ENCODE assay signal across 8 mouse cellular contexts in genomic region chr14:31933441-31933840, GRCm38 (mm10).
A peak's percentile ranks its signal among the peaks of the same experiment; 100 is the strongest.
DNase-seq lines count a peak whose midpoint lies in the region; ATAC-seq and TF ChIP-seq lines count a peak whose summit lies in the region.

No protein-coding gene starts in this region.

- DNase-seq in kidney, postnatal 0 days (ENCODE audit: low spot score) = peak; percentile 37
- DNase-seq in kidney, postnatal 14 days = no peak
- peak; percentile 42 for DNase-seq in limb, embryonic 10.5 days (ENCODE audit: low spot score)
- DNase-seq in adrenal gland, adult 8-10 months = no peak
- DNase-seq in spleen, adult 18-20 months = no peak
- DNase-seq in gastrocnemius, adult 8-10 months (ENCODE audit: low spot score in 2 of 2) = no peak

- H3K9me3 ChIP-seq in kidney, postnatal 0 days (replicated peaks; ENCODE audit: low read length) = no peaks in the 10 kb centered on the region
- no peaks in the 10 kb centered on the region for H3K9me3 ChIP-seq in embryonic facial prominence, embryonic 15.5 days (replicated peaks)
- H3K9me3 ChIP-seq in limb, embryonic 10.5 days (replicated peaks) = no peaks in the 10 kb centered on the region
- no peaks in the 10 kb centered on the region for H3K9me3 ChIP-seq in neural tube, embryonic 15.5 days (replicated peaks)

- peak overlapping the region; percentile 63 for H3K4me2 ChIP-seq in kidney, postnatal 0 days (ENCODE audit: low read length)
- H3K4me2 ChIP-seq in embryonic facial prominence, embryonic 15.5 days (replicated peaks) = peak overlapping the region; percentile 54
- peak overlapping the region; percentile 74 for H3K4me2 ChIP-seq in neural tube, embryonic 15.5 days

- H3K9ac ChIP-seq in kidney, postnatal 0 days (ENCODE audit: low read depth, low read length) = peak overlapping the region; percentile 44; the same call in 1 of the 2 replicates
- 0 out of 2 replicates have a peak overlapping the region, but pooled peaks have one; percentile 9 for H3K9ac ChIP-seq in embryonic facial prominence, embryonic 15.5 days
- H3K9ac ChIP-seq in neural tube, embryonic 15.5 days (replicated peaks) = peak overlapping the region; percentile 54

- 0 out of 2 replicates have a peak, but pooled peaks cover 10% of the 10 kb centered on the region for H3K4me1 ChIP-seq in kidney, postnatal 0 days (replicated peaks; ENCODE audit: insufficient read depth, low read length)
- peaks cover 12% of the 10 kb centered on the region for H3K4me1 ChIP-seq in embryonic facial prominence, embryonic 15.5 days
- H3K4me1 ChIP-seq in limb, embryonic 10.5 days = peaks cover 22% of the 10 kb centered on the region
- peaks cover 33% of the 10 kb centered on the region for H3K4me1 ChIP-seq in neural tube, embryonic 15.5 days

- H3K36me3 ChIP-seq in kidney, postnatal 0 days (ENCODE audit: insufficient read depth, low read length) = no peaks in the 10 kb centered on the region
- H3K36me3 ChIP-seq in embryonic facial prominence, embryonic 15.5 days = no peaks in the 10 kb centered on the region
- no peaks in the 10 kb centered on the region for H3K36me3 ChIP-seq in limb, embryonic 10.5 days
- H3K36me3 ChIP-seq in neural tube, embryonic 15.5 days = no peaks in the 10 kb centered on the region

- no peak for ATAC-seq in kidney, postnatal 0 days (replicated peaks; ENCODE audit: low FRiP score, low read depth)
- ATAC-seq in embryonic facial prominence, embryonic 15.5 days (ENCODE audit: insufficient number of reproducible peaks, low FRiP score, low TSS enrichment, low read depth) = no peak
- ATAC-seq in neural tube, embryonic 15.5 days (ENCODE audit: low FRiP score) = peak; percentile 85

- H3K27ac ChIP-seq in kidney, postnatal 0 days = no peak overlapping the region; the same call in 1 of the 2 replicates
- H3K27ac ChIP-seq in embryonic facial prominence, embryonic 15.5 days (replicated peaks) = 0 out of 2 replicates have a peak overlapping the region, but pooled peaks have one; percentile 65
- peak overlapping the region; percentile 84 for H3K27ac ChIP-seq in limb, embryonic 10.5 days
- H3K27ac ChIP-seq in neural tube, embryonic 15.5 days (replicated peaks) = peak overlapping the region; percentile 97

- H3K4me3 ChIP-seq in kidney, postnatal 0 days (replicated peaks; ENCODE audit: low read depth, low read length) = peak overlapping the region; percentile 37
- H3K4me3 ChIP-seq in embryonic facial prominence, embryonic 15.5 days (replicated peaks) = peak overlapping the region; percentile 43
- H3K4me3 ChIP-seq in limb, embryonic 10.5 days = peak overlapping the region; percentile 60
- peak overlapping the region; percentile 40 for H3K4me3 ChIP-seq in neural tube, embryonic 15.5 days (replicated peaks)

- 8% methylated on average over 9 of the region's 9 CpGs for WGBS in kidney, postnatal 0 days
- 4% methylated on average over 9 of the region's 9 CpGs for WGBS in embryonic facial prominence, embryonic 15.5 days
- WGBS in limb, embryonic 10.5 days = 2% methylated on average over 9 of the region's 9 CpGs
- WGBS in neural tube, embryonic 15.5 days = 1% methylated on average over 9 of the region's 9 CpGs

- no peaks in the 10 kb centered on the region for H3K27me3 ChIP-seq in kidney, postnatal 0 days (ENCODE audit: insufficient read depth, low read length)
- no peaks in the 10 kb centered on the region for H3K27me3 ChIP-seq in embryonic facial prominence, embryonic 15.5 days
- H3K27me3 ChIP-seq in limb, embryonic 10.5 days (ENCODE audit: low read depth, poor library complexity, severe bottlenecking) = no peaks in the 10 kb centered on the region
- no peaks in the 10 kb centered on the region for H3K27me3 ChIP-seq in neural tube, embryonic 15.5 days (replicated peaks)

- TF ChIP-seq CTCF in kidney, postnatal 0 days (IDR thresholded peaks at IDR 0.05; ENCODE audit: low read depth) = no peak

Comparison
In these comparisons a context has a peak if more than half of its experiments do, and no peak if none do; other contexts are left out.
1. DNase-seq: peak in kidney, postnatal 0 days (single experiment) and limb, embryonic 10.5 days (single experiment); none in kidney, postnatal 14 days (single experiment), adrenal gland, adult 8-10 months (single experiment), spleen, adult 18-20 months (0 of 2) and gastrocnemius, adult 8-10 months (0 of 2).
2. Peak in every context shown above with its lines, with median percentiles within 50 percentile points of each other: H3K4me2 ChIP-seq, H3K4me3 ChIP-seq and H3K9ac ChIP-seq.